Mouse (Mus musculus) MEL (cell line): ENCODE results near the gene Aptx.

ENCODE experiments used
- CTCF ChIP-seq, 3 experiments: IDR thresholded peaks in 2 of 3; conservative IDR thresholded peaks in 1 of 3; 2 replicates each; pipeline ENCODE4 v1.5.1; 2011 to 2012; ENCODE audit warnings: low read length in 3 of 3, low read depth in 2 of 3, mild to moderate bottlenecking in 2 of 3, improper control_type of control experiment in 1 of 3, inconsistent platforms in 1 of 3, mixed read lengths in 1 of 3, moderate library complexity in 1 of 3; ENCODE audit not compliant: control insufficient read depth in 1 of 3, insufficient read depth in 1 of 3, poor library complexity in 1 of 3, severe bottlenecking in 1 of 3
- E2F4 ChIP-seq: IDR thresholded peaks from 2 replicates; pipeline ENCODE4 v1.6.1; 2011; ENCODE audit warnings: low read depth, low read length, improper control_type of control experiment, borderline replicate concordance
- ETS1 ChIP-seq: IDR thresholded peaks from 2 replicates; pipeline ENCODE4 v1.6.1; 2012; ENCODE audit warnings: low read depth, mild to moderate bottlenecking, inconsistent platforms, low read length, improper control_type of control experiment, moderate library complexity
- HCFC1 ChIP-seq: IDR thresholded peaks from 2 replicates; pipeline ENCODE4 v1.6.1; 2012; ENCODE audit warnings: low read depth, mild to moderate bottlenecking, inconsistent platforms, low read length, improper control_type of control experiment, moderate library complexity
- MYC ChIP-seq: IDR thresholded peaks from 2 replicates; pipeline ENCODE4 v1.6.1; 2011; ENCODE audit warnings: low read depth, mild to moderate bottlenecking, low read length, improper control_type of control experiment, moderate library complexity
- NRF1 ChIP-seq: IDR thresholded peaks from 2 replicates; pipeline ENCODE4 v1.6.1; 2014; ENCODE audit warnings: low read depth, mild to moderate bottlenecking, inconsistent platforms, low read length, improper control_type of control experiment, moderate library complexity; ENCODE audit not compliant: poor library complexity, insufficient read depth, severe bottlenecking
- POLR2AphosphoS2 ChIP-seq: IDR thresholded peaks from 2 replicates; pipeline ENCODE4 v1.6.1; 2011; ENCODE audit warnings: low read length, improper control_type of control experiment
- RAD21 ChIP-seq: IDR thresholded peaks from 2 replicates; pipeline ENCODE4 v1.6.1; 2011; ENCODE audit warnings: mild to moderate bottlenecking, low read depth, low read length, improper control_type of control experiment
- SMC3 ChIP-seq: IDR thresholded peaks from 2 replicates; pipeline ENCODE4 v1.6.1; 2011; ENCODE audit warnings: low read depth, low read length, improper control_type of control experiment
- TCF12 ChIP-seq: IDR thresholded peaks from 2 replicates; pipeline ENCODE4 v1.6.1; 2014; ENCODE audit warnings: low read depth, mild to moderate bottlenecking, inconsistent platforms, low read length, improper control_type of control experiment, moderate library complexity
- USF2 ChIP-seq, 2 experiments: IDR thresholded peaks; 2 replicates each; pipeline ENCODE4 v1.6.1; 2011 to 2012; ENCODE audit warnings: improper control_type of control experiment in 2 of 2, low read length in 2 of 2, borderline replicate concordance in 1 of 2, inconsistent platforms in 1 of 2, low read depth in 1 of 2, mild to moderate bottlenecking in 1 of 2; ENCODE audit not compliant: insufficient read depth in 1 of 2
- ZMIZ1 ChIP-seq: IDR thresholded peaks from 2 replicates; pipeline ENCODE4 v1.6.1; 2012; ENCODE audit warnings: low read depth, mild to moderate bottlenecking, inconsistent platforms, low read length, improper control_type of control experiment, moderate library complexity

GRCm38 (mm10) chr4:40700216-40700615, 2.8 kb downstream of the Aptx start:
- TF ChIP-seq ZMIZ1, result no peak
- TF ChIP-seq NRF1, result no peak
- TF ChIP-seq SMC3, result no peak
- TF ChIP-seq RAD21, result no peak
- no peak for TF ChIP-seq CTCF (IDR thresholded peaks at IDR 0.05 in 2 of 3, conservative IDR thresholded peaks at IDR 0.05 in 1 of 3; ENCODE audit: control insufficient read depth in 1 of 3, insufficient read depth in 1 of 3, low read depth in 2 of 3, low read length in 3 of 3, poor library complexity in 1 of 3, severe bottlenecking in 1 of 3)
- TF ChIP-seq E2F4, result no peak
- no peak for TF ChIP-seq HCFC1
- no peak for TF ChIP-seq TCF12
- no peak for TF ChIP-seq USF2 (IDR thresholded peaks at IDR 0.05; ENCODE audit: borderline replicate concordance in 1 of 2, insufficient read depth in 1 of 2, low read depth in 1 of 2, low read length in 2 of 2)
- no peak for TF ChIP-seq MYC
- no peak for TF ChIP-seq ETS1
- no peak for TF ChIP-seq POLR2AphosphoS2
